Mouse (Mus musculus): ENCODE results near the gene Irs1. TPM values are rescaled to one million over a fixed set of nuclear protein-coding genes. Genes with fewer than 3 reads are reported as not detected.
A peak's percentile ranks its signal among the peaks of the same experiment; 100 is the strongest.

Gene Irs1
- polyA plus RNA-seq, 1 experiment from 2014 or later: 3.3 TPM

DNA sequence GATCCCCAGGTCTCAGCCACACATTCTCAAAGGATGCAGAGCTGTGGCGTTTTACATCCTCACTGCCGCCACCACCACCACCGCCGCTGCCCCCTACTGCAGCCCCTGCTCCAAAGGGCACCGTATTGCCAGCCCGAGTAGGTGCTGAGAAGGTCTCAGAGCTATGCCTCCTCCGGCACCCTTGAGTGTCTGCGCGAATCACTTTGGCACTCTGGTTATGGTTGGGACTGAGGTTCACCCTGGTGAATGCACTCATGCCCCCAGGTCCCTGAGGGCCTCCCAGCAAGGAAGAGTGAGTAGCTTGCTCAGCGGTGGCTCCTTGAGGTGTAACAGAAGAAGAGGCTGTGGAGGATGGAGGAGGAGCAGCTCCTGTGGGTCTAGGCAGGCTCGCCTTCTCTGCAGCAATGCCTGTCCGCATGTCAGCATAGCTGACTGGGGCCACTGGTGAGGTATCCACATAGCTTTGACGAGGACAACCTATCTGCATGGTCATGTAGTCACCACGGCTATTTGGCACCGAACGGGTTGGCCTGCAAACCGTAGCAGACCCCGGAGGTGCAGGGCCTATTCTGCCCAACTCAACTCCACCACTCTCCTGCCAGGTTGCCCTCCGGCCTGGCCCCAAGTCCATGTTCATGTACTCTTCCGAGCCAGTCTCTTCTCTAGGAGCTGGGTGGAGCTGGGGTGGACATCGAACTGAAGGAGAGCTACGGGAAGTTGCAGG is 4.0 kb downstream of the Irs1 start:
- WGBS: 75% methylated on average over 22 of the region's 22 CpGs
- Histone ChIP-seq H3K9ac (peak overlapping the region; percentile 23), H3K9me3 (no peaks in the 10 kb centered on the region), H3K36me3 (no peaks in the 10 kb centered on the region), H3K27me3 (replicated peaks) (0 out of 2 replicates have a peak, but pooled peaks cover 8% of the 10 kb centered on the region), H3K27ac (no peak overlapping the region), H3K4me2 (replicated peaks) (peak overlapping the region; percentile 86), H3K4me1 (replicated peaks) (peaks cover 32% of the 10 kb centered on the region), H3K4me3 (replicated peaks) (peak overlapping the region; percentile 31)
- ATAC-seq: no peak

GRCm38 (mm10) chr1:82286190-82287051 is 4.8 kb downstream of the Irs1 start:
- no peak for ATAC-seq
- Histone ChIP-seq H3K9ac (peak overlapping the region; percentile 23; the same call in 1 of the 2 replicates), H3K9me3 (no peaks in the 10 kb centered on the region), H3K27me3 (replicated peaks) (0 out of 2 replicates have a peak, but pooled peaks cover 8% of the 10 kb centered on the region), H3K4me3 (replicated peaks) (peak overlapping the region; percentile 31), H3K27ac (no peak overlapping the region), H3K4me1 (replicated peaks) (peaks cover 31% of the 10 kb centered on the region), H3K4me2 (replicated peaks) (peak overlapping the region; percentile 86), H3K36me3 (no peaks in the 10 kb centered on the region)
- WGBS: 31% methylated on average over 15 of the region's 15 CpGs

DNA sequence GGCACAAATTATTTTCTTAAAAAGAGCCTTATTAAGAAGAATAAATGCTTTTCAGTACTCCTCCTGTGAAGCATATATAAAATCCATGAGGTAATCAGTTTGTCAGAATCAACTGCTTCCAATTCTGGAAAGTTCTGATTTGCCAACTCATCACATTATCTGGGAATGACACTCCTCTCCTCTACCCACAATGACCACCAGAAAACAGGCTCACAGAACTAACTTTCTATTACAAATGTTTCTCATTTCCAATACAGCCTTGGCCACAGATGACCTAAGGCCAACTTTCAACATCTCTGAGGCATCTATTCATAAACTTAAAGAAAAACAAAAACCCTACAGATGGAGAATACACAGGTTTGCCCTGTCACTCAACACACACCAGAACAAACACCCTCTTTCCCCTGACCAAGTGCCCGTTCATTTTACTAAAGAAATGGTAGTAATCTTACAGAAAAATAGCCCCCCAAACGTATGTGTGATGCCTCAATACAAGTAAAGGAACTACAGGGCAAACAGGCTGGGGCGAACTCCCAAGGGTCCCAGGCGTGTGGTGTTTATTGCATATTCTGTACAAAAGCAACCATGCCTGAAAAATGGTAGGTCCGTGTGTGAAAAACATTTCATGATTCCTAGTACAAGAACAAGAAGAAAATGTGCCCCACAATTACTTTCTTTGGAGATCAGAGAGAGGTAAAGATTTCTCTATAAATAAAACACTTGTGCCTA is 5.6 kb downstream of the Irs1 start:
- Histone ChIP-seq H3K4me1 (replicated peaks) (peaks cover 31% of the 10 kb centered on the region), H3K36me3 (no peaks in the 10 kb centered on the region), H3K9me3 (no peaks in the 10 kb centered on the region), H3K9ac (peak overlapping the region; percentile 40), H3K27ac (no peak overlapping the region), H3K27me3 (replicated peaks) (0 out of 2 replicates have a peak, but pooled peaks cover 8% of the 10 kb centered on the region), H3K4me3 (replicated peaks) (peak overlapping the region; percentile 31), H3K4me2 (replicated peaks) (peak overlapping the region; percentile 86)
- 30% methylated on average over 5 of the region's 5 CpGs for WGBS
- ATAC-seq: no peak

GRCm38 (mm10) chr1:82284403-82284802 is 6.8 kb downstream of the Irs1 start:
- Histone ChIP-seq H3K9ac (no peak overlapping the region), H3K27me3 (replicated peaks) (0 out of 2 replicates have a peak, but pooled peaks cover 4% of the 10 kb centered on the region), H3K4me3 (replicated peaks) (peak overlapping the region; percentile 51), H3K4me1 (replicated peaks) (peaks cover 24% of the 10 kb centered on the region), H3K9me3 (no peaks in the 10 kb centered on the region), H3K4me2 (replicated peaks) (peak overlapping the region; percentile 86), H3K36me3 (no peaks in the 10 kb centered on the region), H3K27ac (peak overlapping the region; percentile 92)
- 24% methylated on average over 4 of the region's 4 CpGs for WGBS
- ATAC-seq: no peak

DNA sequence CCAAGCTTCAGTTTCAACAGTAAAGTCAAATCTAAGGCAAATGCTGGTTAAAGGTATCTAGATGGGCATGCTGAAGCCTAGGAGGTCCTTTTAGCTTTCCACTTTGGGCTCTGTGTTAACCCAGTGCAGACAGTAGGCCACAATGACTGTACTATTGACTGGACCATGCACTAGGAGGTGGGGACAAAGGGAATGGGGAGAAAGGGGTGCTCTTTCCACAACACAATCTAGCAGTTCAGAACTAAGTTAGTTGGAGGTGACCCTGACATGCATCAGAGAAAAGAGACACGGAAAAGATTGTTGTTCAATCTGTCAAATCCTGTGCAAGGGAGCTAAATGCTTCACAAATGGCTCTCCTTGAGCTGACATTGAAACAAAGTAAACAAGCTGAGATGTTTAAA is 7.3 kb downstream of the Irs1 start:
- Histone ChIP-seq H3K36me3 (no peaks in the 10 kb centered on the region), H3K9ac (peak overlapping the region; percentile 66; the same call in 1 of the 2 replicates), H3K4me2 (replicated peaks) (peak overlapping the region; percentile 86), H3K27ac (peak overlapping the region; percentile 92), H3K9me3 (no peaks in the 10 kb centered on the region), H3K4me3 (replicated peaks) (peak overlapping the region; percentile 51), H3K27me3 (replicated peaks) (0 out of 2 replicates have a peak, but pooled peaks cover under 1% of the 10 kb centered on the region), H3K4me1 (replicated peaks) (peaks cover 19% of the 10 kb centered on the region; the same call in 1 of the 2 replicates)
- WGBS: 0% methylated on average over 1 of the region's 1 CpGs
- ATAC-seq: 0 out of 2 replicates have a peak, but pooled peaks have one; percentile 23

DNA sequence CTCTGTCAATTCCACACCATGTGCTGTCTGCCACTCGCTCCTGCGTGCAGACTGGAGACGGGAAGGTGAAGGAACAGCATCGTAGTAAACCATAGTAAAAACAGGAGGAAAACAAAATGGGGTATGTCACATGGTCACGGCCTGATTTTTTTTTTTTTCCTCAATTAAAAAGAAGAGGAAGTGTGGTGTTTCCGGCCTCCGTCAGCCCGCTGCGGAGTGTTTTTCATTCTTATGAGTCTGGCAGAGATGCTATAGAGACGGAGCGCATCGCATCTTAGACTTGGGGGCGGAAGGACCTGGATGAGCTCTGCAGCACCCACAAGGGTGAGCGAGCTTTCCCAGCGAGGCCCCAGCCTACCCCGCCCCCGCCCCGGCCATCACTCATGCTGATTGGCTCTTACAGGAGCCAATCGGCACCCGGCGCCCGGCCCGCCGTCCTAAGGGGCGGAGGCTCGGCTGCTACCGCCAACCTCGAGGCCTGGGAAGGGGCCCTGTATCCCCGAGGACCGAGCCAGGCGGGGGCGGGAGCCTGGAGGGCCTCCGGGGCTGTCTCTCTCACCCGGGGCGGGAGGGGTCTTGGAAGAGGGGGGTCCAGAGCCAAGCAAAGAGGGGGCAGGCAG is 8.1 kb downstream of the Irs1 start:
- peak; percentile 99 for ATAC-seq
- under 1% methylated on average over 35 of the region's 35 CpGs for WGBS

GRCm38 (mm10) chr1:82281823-82282222 is 9.4 kb downstream of the Irs1 start:
- Histone ChIP-seq H3K27me3 (replicated peaks) (no peaks in the 10 kb centered on the region), H3K4me2 (replicated peaks) (no peak overlapping the region), H3K36me3 (no peaks in the 10 kb centered on the region), H3K4me1 (replicated peaks) (peaks cover 7% of the 10 kb centered on the region; the same call in 1 of the 2 replicates), H3K9ac (no peak overlapping the region), H3K4me3 (replicated peaks) (no peak overlapping the region), H3K9me3 (no peaks in the 10 kb centered on the region), H3K27ac (no peak overlapping the region)
- no peak for ATAC-seq
- 75% methylated on average over 6 of the region's 6 CpGs for WGBS

More for the DNA sequence above, 8.1 kb downstream of the Irs1 start:
- H3K27me3 ChIP-seq (replicated peaks): no peaks in the 10 kb centered on the region
- peak overlapping the region; percentile 86 for H3K4me2 ChIP-seq (replicated peaks)
- H3K9ac ChIP-seq: peak overlapping the region; percentile 66
- peaks cover 15% of the 10 kb centered on the region; the same call in 1 of the 2 replicates for H3K4me1 ChIP-seq (replicated peaks)
- H3K4me3 ChIP-seq (replicated peaks): peak overlapping the region; percentile 51
- H3K27ac ChIP-seq: peak overlapping the region; percentile 92
- H3K36me3 ChIP-seq: no peaks in the 10 kb centered on the region
- H3K9me3 ChIP-seq: no peaks in the 10 kb centered on the region

GRCm38 (mm10) chr1:82279768-82280167 is 11.4 kb downstream of the Irs1 start:
- ATAC-seq: no peak
- Histone ChIP-seq H3K4me1 (replicated peaks) (peaks cover 3% of the 10 kb centered on the region; the same call in 1 of the 2 replicates), H3K27ac (no peak overlapping the region), H3K27me3 (replicated peaks) (no peaks in the 10 kb centered on the region), H3K9ac (no peak overlapping the region), H3K9me3 (no peaks in the 10 kb centered on the region), H3K4me3 (replicated peaks) (no peak overlapping the region), H3K36me3 (no peaks in the 10 kb centered on the region), H3K4me2 (replicated peaks) (no peak overlapping the region)
- 82% methylated on average over 1 of the region's 1 CpGs for WGBS

DNA sequence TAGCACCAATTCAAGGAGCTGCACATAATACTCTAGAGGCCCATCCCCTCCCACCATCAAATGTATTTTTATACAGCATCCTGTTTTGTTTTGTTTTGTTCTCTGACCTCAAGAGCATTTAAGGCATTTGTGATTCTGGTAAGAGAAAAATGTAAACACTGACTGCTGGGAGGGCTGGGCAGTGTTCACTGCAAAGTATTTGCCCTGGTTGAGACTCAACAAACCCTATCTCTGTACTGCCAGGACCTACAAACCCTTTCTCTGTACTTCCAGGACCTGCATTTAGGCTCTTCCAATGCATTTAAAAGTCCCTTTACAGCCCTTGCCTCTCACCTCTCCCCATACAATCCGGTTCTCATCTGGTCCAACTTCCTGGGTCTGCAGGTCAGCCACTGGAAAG is 16.9 kb downstream of the Irs1 start:
- H3K36me3 ChIP-seq: no peaks in the 10 kb centered on the region
- WGBS: 20% methylated on average over 1 of the region's 1 CpGs
- no peaks in the 10 kb centered on the region for H3K27me3 ChIP-seq (replicated peaks)
- H3K4me2 ChIP-seq (replicated peaks): no peak overlapping the region
- no peak overlapping the region for H3K4me3 ChIP-seq (replicated peaks)
- ATAC-seq: no peak
- no peak overlapping the region for H3K9ac ChIP-seq
- H3K27ac ChIP-seq: no peak overlapping the region
- H3K9me3 ChIP-seq: no peaks in the 10 kb centered on the region
- 0 out of 2 replicates have a peak, but pooled peaks cover 6% of the 10 kb centered on the region for H3K4me1 ChIP-seq (replicated peaks)

- H3K9ac ChIP-seq: no peak overlapping the region
- H3K4me3 ChIP-seq (replicated peaks): no peak overlapping the region
- no peak overlapping the region for H3K4me2 ChIP-seq (replicated peaks)
- no peak for ATAC-seq
- no peaks in the 10 kb centered on the region for H3K27me3 ChIP-seq (replicated peaks)
- WGBS: 56% methylated on average over 6 of the region's 6 CpGs
- 0 out of 2 replicates have a peak, but pooled peaks cover 6% of the 10 kb centered on the region for H3K4me1 ChIP-seq (replicated peaks)
- H3K9me3 ChIP-seq: no peaks in the 10 kb centered on the region
- H3K36me3 ChIP-seq: no peaks in the 10 kb centered on the region
- no peak overlapping the region for H3K27ac ChIP-seq
These were observed 17.7 kb downstream of the Irs1 start for GRCm38 (mm10) chr1:82273529-82273928.

GRCm38 (mm10) chr1:82272231-82272630 is 19.0 kb downstream of the Irs1 start:
- Histone ChIP-seq H3K4me1 (replicated peaks) (0 out of 2 replicates have a peak, but pooled peaks cover 6% of the 10 kb centered on the region), H3K4me3 (replicated peaks) (no peak overlapping the region), H3K27ac (no peak overlapping the region), H3K9me3 (no peaks in the 10 kb centered on the region), H3K9ac (no peak overlapping the region), H3K27me3 (replicated peaks) (no peaks in the 10 kb centered on the region), H3K36me3 (no peaks in the 10 kb centered on the region), H3K4me2 (replicated peaks) (no peak overlapping the region)
- ATAC-seq: no peak
- WGBS: 88% methylated on average over 5 of the region's 5 CpGs
